ENCODE assay signal across 22 mouse cellular contexts in the genomic region with DNA sequence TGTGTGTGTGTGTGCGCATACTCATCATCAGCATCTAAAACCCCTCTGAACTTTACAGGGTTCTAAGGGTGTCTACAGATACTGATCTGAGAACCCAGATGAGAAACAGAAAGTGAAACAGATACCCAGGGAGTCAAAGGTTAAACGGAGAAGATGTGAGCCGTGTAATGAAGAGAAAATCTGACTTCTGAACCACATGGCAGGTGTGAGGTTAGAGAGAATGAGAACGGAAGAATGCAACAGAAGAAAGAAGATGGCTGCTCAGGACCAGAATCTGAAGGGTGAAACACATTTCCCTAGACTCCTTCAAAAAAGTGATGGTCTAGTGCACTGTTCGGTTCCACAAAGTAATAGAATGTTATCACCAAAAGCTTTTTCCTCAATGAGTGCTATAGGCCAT. TPM values are rescaled to one million over a fixed set of nuclear protein-coding genes. Genes with fewer than 3 reads are reported as not detected.
DNase-seq lines count a peak whose midpoint lies in the region; ATAC-seq and TF ChIP-seq lines count a peak whose summit lies in the region.
"Had no signal": no experiment of that assay in that cellular context is flagged by ENCODE, and none has a peak within 500 bp of the region (broad histone marks: within the 10 kb centered on the region; RNA-seq: fewer than 3 reads in every experiment).

No protein-coding gene starts in this region.

- H3K4me1 ChIP-seq in hindbrain, postnatal 0 days (ENCODE audit: insufficient read depth, low read length): no peaks in the 10 kb centered on the region
- H3K4me1 ChIP-seq: embryonic facial prominence, embryonic 15.5 days; forebrain, embryonic 10.5 days; hindbrain, embryonic 15.5 days; intestine, embryonic 15.5 days had no signal

- no peak for TF ChIP-seq CTCF in hindbrain, postnatal 0 days (IDR thresholded peaks at IDR 0.05; ENCODE audit: low read depth)

- WGBS in hindbrain, postnatal 0 days: 94% methylated on average over 5 of the region's 5 CpGs

- no peak overlapping the region for H3K9ac ChIP-seq in hindbrain, postnatal 0 days (replicated peaks; ENCODE audit: low read length)
- H3K9ac ChIP-seq: embryonic facial prominence, embryonic 15.5 days; heart, embryonic 13.5 days; hindbrain, embryonic 15.5 days; intestine, embryonic 15.5 days had no signal

- H3K4me2 ChIP-seq in hindbrain, postnatal 0 days (ENCODE audit: low read depth, low read length): no peak overlapping the region
- H3K4me2 ChIP-seq: embryonic facial prominence, embryonic 15.5 days; heart, embryonic 13.5 days; hindbrain, embryonic 15.5 days; intestine, embryonic 15.5 days had no signal

- no peaks in the 10 kb centered on the region for H3K27me3 ChIP-seq in splenic B cell, adult 2 months (ENCODE audit: control insufficient read depth, insufficient read depth, low read length, poor library complexity, severe bottlenecking)
- no peaks in the 10 kb centered on the region for H3K27me3 ChIP-seq in hindbrain, postnatal 0 days (ENCODE audit: insufficient read depth, low read length)
- H3K27me3 ChIP-seq: embryonic facial prominence, embryonic 15.5 days; heart, embryonic 13.5 days; hindbrain, embryonic 15.5 days; intestine, embryonic 15.5 days had no signal

- H3K9me3 ChIP-seq in hindbrain, postnatal 0 days (ENCODE audit: low read length): no peaks in the 10 kb centered on the region
- H3K9me3 ChIP-seq: embryonic facial prominence, embryonic 15.5 days; forebrain, embryonic 10.5 days; heart, embryonic 13.5 days; hindbrain, embryonic 15.5 days; intestine, embryonic 15.5 days had no signal

- no peak overlapping the region for H3K4me3 ChIP-seq in hindbrain, postnatal 0 days (ENCODE audit: low read length)
- H3K4me3 ChIP-seq: embryonic facial prominence, embryonic 15.5 days; erythroblast, embryonic 14.5 days; forebrain, embryonic 10.5 days; heart, adult 2 months; heart, embryonic 13.5 days; hindbrain, embryonic 15.5 days; intestine, embryonic 15.5 days had no signal

- H3K27ac ChIP-seq in hindbrain, postnatal 0 days: no peak overlapping the region
- H3K27ac ChIP-seq: embryonic facial prominence, embryonic 15.5 days; forebrain, embryonic 10.5 days; heart, adult 2 months; heart, embryonic 13.5 days; hindbrain, embryonic 15.5 days; intestine, embryonic 15.5 days had no signal

- H3K36me3 ChIP-seq in splenic B cell, adult 2 months (ENCODE audit: control insufficient read depth, insufficient read depth, low read length, poor library complexity, severe bottlenecking): peaks cover 5% of the 10 kb centered on the region
- no peaks in the 10 kb centered on the region for H3K36me3 ChIP-seq in hindbrain, postnatal 0 days (ENCODE audit: insufficient read depth, low read length)
- H3K36me3 ChIP-seq: hindbrain, embryonic 15.5 days had no signal

- ATAC-seq in CD4-positive, CD25-positive, alpha-beta regulatory T cell, adult 4 months: peak; percentile 97
- peak; percentile 92 for ATAC-seq in activated CD4-positive, CD25-positive, alpha-beta regulatory T cell, adult 4 months
- no peak for ATAC-seq in hindbrain, postnatal 0 days
- ATAC-seq: forebrain, embryonic 14.5 days; intestine, embryonic 15.5 days had no signal

- peak; percentile 35 for DNase-seq in thymus, postnatal 0 days (ENCODE audit: low spot score)
- DNase-seq in thymus, adult 18-20 months: no peak
- peak; percentile 19 for DNase-seq in splenic B cell, adult 2 months (ENCODE audit: low read depth, low spot score)
- no peak for DNase-seq in gastrocnemius, postnatal 4 days (ENCODE audit: low spot score in 2 of 2)
- no peak for DNase-seq in hindbrain, postnatal 0 days (ENCODE audit: low spot score)
- DNase-seq: adrenal gland, postnatal 10 days; cerebellum, adult 11 months; cerebellum, adult 8-10 months; cerebellum, postnatal 14 days; embryo, embryonic 11 days; gastrocnemius, postnatal 36 days; heart, adult 2 months; heart, postnatal 36 days had no signal

RNA-seq across cellular contexts. Expression of gene Rad54l2, which starts 36.9 kb away (rescaled TPM):
- 3.3 and 5.7 TPM in 2 replicates for polyA plus RNA-seq in thymus, postnatal 0 days (2015; fragmentation: Nextera tagmentation; extraction: Ambion mirVana)
- 1 to 10 TPM; 2.6 to 3.5 TPM for polyA plus RNA-seq in CD4-positive, CD25-positive, alpha-beta regulatory T cell, adult 4 months (2017; shearing (Covaris generic))
- polyA plus RNA-seq in activated CD4-positive, CD25-positive, alpha-beta regulatory T cell, adult 4 months (2017; shearing (Covaris generic)): 1 to 10 TPM; 3.4 to 3.7 TPM
- 10 to 100 TPM; 13.6 to 15.0 TPM for total RNA-seq in gastrocnemius, postnatal 4 days (2021)
- total RNA-seq in hindbrain, postnatal 0 days (2014; rRNA removed): 20.3 and 32.1 TPM in 2 replicates
- 4.6 and 5.4 TPM in 2 replicates for polyA plus RNA-seq in hindbrain, postnatal 0 days (2015; fragmentation: Nextera tagmentation; extraction: Ambion mirVana)

Comparison
In these comparisons a context has a peak if more than half of its experiments do, and no peak if none do; other contexts are left out.
1. DNase-seq: peak in thymus, postnatal 0 days (single experiment) and splenic B cell, adult 2 months (single experiment); none in thymus, adult 18-20 months (0 of 2), gastrocnemius, postnatal 4 days (0 of 2) and hindbrain, postnatal 0 days (single experiment).